Mouse (Mus musculus): ENCODE results near the gene Hexdc. TPM values are rescaled to one million over a fixed set of nuclear protein-coding genes. Genes with fewer than 3 reads are reported as not detected.
A peak's percentile ranks its signal among the peaks of the same experiment; 100 is the strongest.

Gene Hexdc
- polyA plus RNA-seq, 1 experiment from 2014 or later, result 23.2 TPM

- H3K4me2 ChIP-seq (replicated peaks), result peak overlapping the region; percentile 50
- no peak overlapping the region for H3K4me3 ChIP-seq (replicated peaks; ENCODE audit: low read length)
- peak overlapping the region; percentile 98 for H3K27ac ChIP-seq
These were observed 31.4 kb downstream of the Hexdc start for GRCm38 (mm10) chr11:121235475-121236238.

DNA sequence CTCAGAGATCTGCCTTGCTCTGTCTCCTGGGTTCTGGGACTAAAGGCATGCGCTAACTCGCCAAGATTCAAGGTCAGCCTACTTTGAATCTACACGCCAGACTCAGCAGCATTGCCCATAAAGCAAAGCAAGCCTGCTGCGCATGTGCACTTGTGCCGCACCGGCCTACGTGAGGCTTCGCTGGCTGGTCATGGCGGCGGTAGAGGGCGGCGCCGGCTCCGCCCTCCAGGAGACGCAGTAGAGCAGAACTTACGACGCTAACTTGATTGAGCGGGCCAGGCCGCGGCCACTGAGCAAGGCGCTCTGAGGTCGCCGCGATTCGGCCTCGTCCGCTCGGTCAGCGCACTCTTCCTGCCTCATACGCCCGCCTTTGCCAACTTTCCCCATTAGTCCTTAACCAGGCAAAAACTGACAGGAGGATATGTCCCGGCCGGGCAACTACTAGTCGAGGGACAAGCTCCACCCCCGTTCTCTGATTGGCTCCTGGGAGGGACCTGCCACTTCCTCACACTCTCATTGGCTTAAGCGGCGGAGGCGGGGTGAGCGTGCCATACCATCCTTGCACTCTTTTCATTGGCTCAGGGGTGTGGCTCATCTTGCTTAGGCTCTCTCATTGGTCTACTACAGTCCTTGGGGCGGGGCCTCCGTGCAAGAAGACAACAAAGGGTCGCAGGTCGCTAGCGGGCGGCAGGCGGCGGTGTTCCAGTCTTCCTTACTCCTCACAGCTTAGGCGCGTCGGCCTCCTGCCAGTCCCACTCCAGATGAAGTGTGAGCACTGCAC, 32.5 kb downstream of the Hexdc start, which contains the start of gene Narf:
Narf (plus strand) TSS at position 690 of the 781 bp plus-strand sequence.
- peaks cover 35% of the 10 kb centered on the region for H3K4me1 ChIP-seq (replicated peaks; ENCODE audit: control insufficient read depth, insufficient read depth, low read length)
- H3K27me3 ChIP-seq (ENCODE audit: control insufficient read depth, insufficient read depth, low read length), result no peaks in the 10 kb centered on the region
- peak within 1 kb of the TSS; percentile 80 for H3K9ac ChIP-seq
- under 1% methylated on average over 50 of the region's 50 CpGs for WGBS
- H3K9me3 ChIP-seq (ENCODE audit: control insufficient read depth, low read length), result no peaks in the 10 kb centered on the region
- ATAC-seq (ENCODE audit: low FRiP score), result peak; percentile 99
- peak within 1 kb of the TSS; percentile 73 for H3K4me2 ChIP-seq (replicated peaks)
- peak; percentile 96 for DNase-seq (ENCODE audit: low spot score)
- H3K36me3 ChIP-seq (replicated peaks; ENCODE audit: control insufficient read depth, insufficient read depth), result peaks cover 31% of the 10 kb centered on the region
- peak within 1 kb of the TSS; percentile 65 for H3K4me3 ChIP-seq (replicated peaks; ENCODE audit: low read length)
- peak within 1 kb of the TSS; percentile 98 for H3K27ac ChIP-seq

More at GRCm38 (mm10) chr11:121235475-121236238, 31.4 kb downstream of the Hexdc start:
- DNase-seq (ENCODE audit: low spot score), result no peak
- no peaks in the 10 kb centered on the region for H3K27me3 ChIP-seq (ENCODE audit: control insufficient read depth, insufficient read depth, low read length)
- no peaks in the 10 kb centered on the region for H3K9me3 ChIP-seq (ENCODE audit: control insufficient read depth, low read length)
- WGBS, result 26% methylated on average over 9 of the region's 9 CpGs
- peak overlapping the region; percentile 63; the same call in 1 of the 2 replicates for H3K9ac ChIP-seq
- H3K36me3 ChIP-seq (replicated peaks; ENCODE audit: control insufficient read depth, insufficient read depth), result peaks cover 20% of the 10 kb centered on the region
- ATAC-seq (ENCODE audit: low FRiP score), result no peak
- peaks cover 29% of the 10 kb centered on the region for H3K4me1 ChIP-seq (replicated peaks; ENCODE audit: control insufficient read depth, insufficient read depth, low read length)

DNA sequence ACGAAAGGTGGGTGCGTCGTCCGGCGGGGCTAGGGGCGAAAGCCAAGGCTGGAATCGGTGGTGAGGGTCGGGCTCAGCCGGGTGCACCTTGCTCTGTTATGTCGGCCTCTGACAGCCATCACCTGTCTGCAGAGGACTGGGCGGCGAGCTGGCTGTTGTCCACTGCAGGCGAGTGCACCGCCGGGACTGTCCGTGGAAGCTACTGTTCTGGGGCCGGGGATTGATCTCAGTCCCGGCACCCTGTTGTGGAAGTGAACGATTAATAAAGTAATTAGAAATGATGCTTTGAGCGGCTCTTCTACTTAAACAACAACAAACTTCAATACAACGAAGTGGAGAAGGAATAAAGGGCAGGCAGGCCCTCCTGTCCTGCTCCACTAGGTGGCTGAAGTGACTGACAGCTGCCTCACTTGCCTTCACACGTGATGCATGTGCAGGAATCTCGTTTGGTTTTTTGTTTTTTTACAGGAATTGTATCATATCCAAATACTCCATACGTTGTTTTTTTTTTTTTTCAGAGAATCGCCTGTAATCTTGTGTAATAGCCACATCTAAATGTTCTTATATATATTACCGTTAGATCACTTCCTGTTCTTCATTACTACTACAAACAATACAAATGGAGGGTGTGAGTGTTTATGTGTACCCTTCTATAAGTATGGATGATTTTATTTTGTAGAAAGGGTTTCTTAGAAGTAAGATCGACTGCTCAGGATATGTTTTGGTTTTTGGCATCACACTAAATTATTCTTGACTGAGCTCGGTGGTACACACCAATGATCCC, 33.3 kb downstream of the Hexdc start:
- WGBS, result 3% methylated on average over 28 of the region's 28 CpGs
- H3K4me2 ChIP-seq (replicated peaks), result peak overlapping the region; percentile 73
- H3K36me3 ChIP-seq (replicated peaks; ENCODE audit: control insufficient read depth, insufficient read depth), result peaks cover 39% of the 10 kb centered on the region
- DNase-seq (ENCODE audit: low spot score) (peak; percentile 57), ATAC-seq (ENCODE audit: low FRiP score) (no peak; the same call in 1 of the 2 replicates)
- H3K4me3 ChIP-seq (replicated peaks; ENCODE audit: low read length), result peak overlapping the region; percentile 65
- no peaks in the 10 kb centered on the region for H3K9me3 ChIP-seq (ENCODE audit: control insufficient read depth, low read length)
- peaks cover 35% of the 10 kb centered on the region for H3K4me1 ChIP-seq (replicated peaks; ENCODE audit: control insufficient read depth, insufficient read depth, low read length)
- peak overlapping the region; percentile 98 for H3K27ac ChIP-seq
- peak overlapping the region; percentile 80 for H3K9ac ChIP-seq
- no peaks in the 10 kb centered on the region for H3K27me3 ChIP-seq (ENCODE audit: control insufficient read depth, insufficient read depth, low read length)

DNA sequence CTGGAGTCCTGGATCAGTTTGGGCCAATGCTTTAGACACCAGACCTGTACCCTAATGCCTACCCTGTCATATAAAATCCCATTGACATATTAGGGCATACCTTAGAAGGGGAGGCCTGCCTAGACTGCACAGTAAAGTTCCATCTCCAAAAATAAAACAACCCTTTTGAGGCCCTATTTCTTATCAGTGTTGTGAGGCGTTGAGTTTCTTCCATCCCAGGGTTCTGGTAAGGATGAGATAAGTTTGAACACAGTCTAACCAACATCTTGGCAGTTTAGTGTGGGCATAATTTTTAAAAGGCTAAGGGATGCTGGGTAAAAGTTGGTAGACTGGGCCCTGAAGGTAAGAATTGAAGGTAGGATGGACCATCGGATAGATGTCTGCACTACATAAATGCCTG, 35.4 kb downstream of the Hexdc start:
- Histone ChIP-seq H3K27me3 (ENCODE audit: control insufficient read depth, insufficient read depth, low read length) (no peaks in the 10 kb centered on the region), H3K27ac (no peak overlapping the region), H3K4me3 (replicated peaks; ENCODE audit: low read length) (no peak overlapping the region), H3K36me3 (replicated peaks; ENCODE audit: control insufficient read depth, insufficient read depth) (peaks cover 60% of the 10 kb centered on the region), H3K4me2 (replicated peaks) (peak overlapping the region; percentile 19), H3K4me1 (replicated peaks; ENCODE audit: control insufficient read depth, insufficient read depth, low read length) (peaks cover 35% of the 10 kb centered on the region), H3K9ac (no peak overlapping the region), H3K9me3 (ENCODE audit: control insufficient read depth, low read length) (no peaks in the 10 kb centered on the region)
- ATAC-seq (ENCODE audit: low FRiP score), result no peak
- DNase-seq (ENCODE audit: low spot score), result no peak
- 100% methylated on average over 2 of the region's 2 CpGs for WGBS

DNA sequence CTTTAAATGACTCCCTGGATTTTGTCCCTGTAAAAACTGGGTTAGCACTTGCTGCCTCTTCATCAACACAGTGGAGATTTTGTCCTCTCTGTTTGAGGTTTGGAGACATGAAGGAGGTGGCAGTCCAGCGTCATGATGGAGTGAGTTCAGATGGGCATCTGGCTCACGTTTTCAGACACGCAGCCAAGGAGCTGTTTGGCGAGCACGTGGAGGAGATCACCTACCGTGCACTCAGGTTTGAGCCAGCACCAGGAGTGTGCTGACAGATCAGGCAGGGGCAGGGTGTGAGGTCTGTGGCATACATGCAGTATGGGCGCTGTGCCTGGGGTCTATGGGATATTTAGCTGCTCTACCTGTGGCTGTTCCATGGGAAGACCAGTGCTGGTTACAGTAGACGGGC, 46.0 kb downstream of the Hexdc start:
- H3K27me3 ChIP-seq (ENCODE audit: control insufficient read depth, insufficient read depth, low read length), result no peaks in the 10 kb centered on the region
- no peaks in the 10 kb centered on the region for H3K4me1 ChIP-seq (replicated peaks; ENCODE audit: control insufficient read depth, insufficient read depth, low read length)
- WGBS, result 89% methylated on average over 8 of the region's 8 CpGs
- peaks cover 98% of the 10 kb centered on the region for H3K36me3 ChIP-seq (replicated peaks; ENCODE audit: control insufficient read depth, insufficient read depth)
- ATAC-seq (ENCODE audit: low FRiP score) (no peak), DNase-seq (ENCODE audit: low spot score) (no peak)
- no peaks in the 10 kb centered on the region for H3K9me3 ChIP-seq (ENCODE audit: control insufficient read depth, low read length)
- H3K4me3 ChIP-seq (replicated peaks; ENCODE audit: low read length), result no peak overlapping the region
- no peak overlapping the region for H3K9ac ChIP-seq
- no peak overlapping the region for H3K4me2 ChIP-seq (replicated peaks)
- H3K27ac ChIP-seq, result no peak overlapping the region

DNA sequence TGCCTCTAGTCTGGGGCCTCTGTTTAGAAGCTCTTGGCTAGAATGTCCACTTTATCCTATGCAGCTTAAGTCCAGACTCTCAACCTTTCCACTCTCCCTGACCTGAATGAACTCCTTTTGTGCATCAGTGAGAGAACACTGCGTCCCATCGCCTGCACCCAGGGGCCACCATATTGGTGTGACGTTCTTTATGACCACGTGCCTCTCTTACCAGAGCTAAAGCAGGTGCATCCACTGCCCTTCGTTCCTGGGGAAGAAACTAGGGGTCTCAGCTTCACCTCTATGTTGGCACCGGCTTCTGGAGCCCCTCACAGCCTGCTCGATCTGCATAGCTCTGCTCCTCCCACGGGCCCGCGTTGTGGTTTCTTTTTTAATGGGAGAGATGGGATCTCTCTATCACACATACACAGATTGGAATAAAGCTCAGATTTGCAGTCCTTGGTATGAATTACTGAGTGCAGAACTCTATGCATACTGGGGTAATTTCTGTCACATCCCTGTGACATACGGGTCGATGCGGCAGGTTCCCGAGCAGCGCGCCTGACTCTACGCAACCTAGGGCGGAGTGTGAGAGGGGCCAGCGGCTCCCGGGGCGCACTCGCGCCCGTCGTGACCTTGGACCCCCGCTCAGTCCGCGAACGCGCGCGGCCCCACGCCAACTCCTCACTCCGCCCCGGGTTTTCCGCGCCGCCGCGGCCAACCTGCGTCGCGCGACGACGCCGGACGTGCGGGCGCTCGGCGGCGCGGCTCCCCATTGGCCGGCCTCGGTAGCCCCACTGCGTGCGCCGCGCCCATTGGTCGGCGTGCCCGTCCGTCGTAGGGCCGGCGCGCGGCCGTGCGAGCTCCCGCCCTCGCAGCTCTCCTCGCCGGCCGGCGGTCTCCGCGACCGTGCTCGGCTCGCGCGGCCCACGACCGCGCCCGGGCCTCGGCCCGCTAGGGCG, 55.2 kb downstream of the Hexdc start, which contains the start of gene Foxk2:
Foxk2 (plus strand) TSS at position 831 of the 941 bp plus-strand sequence.
- H3K9ac ChIP-seq, result peak within 1 kb of the TSS; percentile 98
- H3K4me3 ChIP-seq (replicated peaks; ENCODE audit: low read length), result peak within 1 kb of the TSS; percentile 99
- peak within 1 kb of the TSS; percentile 96 for H3K27ac ChIP-seq
- H3K9me3 ChIP-seq (ENCODE audit: control insufficient read depth, low read length), result no peaks in the 10 kb centered on the region
- ATAC-seq (ENCODE audit: low FRiP score) (peak; percentile 97), DNase-seq (ENCODE audit: low spot score) (peak; percentile 96)
- peak within 1 kb of the TSS; percentile 75 for H3K4me2 ChIP-seq (replicated peaks)
- peaks cover 27% of the 10 kb centered on the region for H3K4me1 ChIP-seq (replicated peaks; ENCODE audit: control insufficient read depth, insufficient read depth, low read length)
- peaks cover 50% of the 10 kb centered on the region for H3K36me3 ChIP-seq (replicated peaks; ENCODE audit: control insufficient read depth, insufficient read depth)
- under 1% methylated on average over 89 of the region's 91 CpGs for WGBS
- no peaks in the 10 kb centered on the region for H3K27me3 ChIP-seq (ENCODE audit: control insufficient read depth, insufficient read depth, low read length)

DNA sequence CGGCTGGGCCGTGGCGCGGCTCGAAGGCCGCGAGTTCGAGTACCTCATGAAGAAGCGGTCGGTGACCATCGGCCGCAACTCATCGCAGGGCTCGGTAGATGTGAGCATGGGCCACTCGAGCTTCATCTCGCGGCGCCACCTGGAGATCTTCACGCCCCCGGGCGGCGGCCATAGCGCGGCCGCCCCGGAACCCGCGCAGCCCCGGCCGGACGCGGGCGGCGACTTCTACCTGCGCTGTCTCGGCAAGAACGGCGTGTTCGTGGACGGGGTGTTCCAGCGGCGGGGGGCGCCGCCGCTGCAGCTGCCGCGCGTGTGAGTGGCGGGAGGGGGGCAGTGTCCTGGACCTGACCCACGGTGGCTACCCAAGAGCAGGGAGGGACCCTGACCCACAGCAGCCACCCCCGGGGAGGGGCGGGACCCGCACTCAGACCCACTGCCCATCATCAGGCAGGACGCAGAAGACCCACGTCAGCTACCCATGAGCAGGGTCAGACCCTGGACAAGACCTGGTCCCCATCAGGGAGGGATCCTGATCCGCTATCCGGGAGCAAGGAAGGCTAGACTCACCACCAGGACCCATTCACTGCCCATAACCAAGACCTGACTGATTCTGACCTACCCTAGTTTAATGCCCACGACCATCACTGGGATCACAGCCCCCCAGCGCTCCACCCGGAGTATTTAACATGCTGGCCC, 56.1 kb downstream of the Hexdc start:
- Histone ChIP-seq H3K27ac (peak overlapping the region; percentile 96), H3K9me3 (ENCODE audit: control insufficient read depth, low read length) (no peaks in the 10 kb centered on the region), H3K4me1 (replicated peaks; ENCODE audit: control insufficient read depth, insufficient read depth, low read length) (peaks cover 27% of the 10 kb centered on the region), H3K36me3 (replicated peaks; ENCODE audit: control insufficient read depth, insufficient read depth) (peaks cover 44% of the 10 kb centered on the region), H3K9ac (peak overlapping the region; percentile 98), H3K4me3 (replicated peaks; ENCODE audit: low read length) (peak overlapping the region; percentile 99), H3K4me2 (replicated peaks) (peak overlapping the region; percentile 75), H3K27me3 (ENCODE audit: control insufficient read depth, insufficient read depth, low read length) (no peaks in the 10 kb centered on the region)
- ATAC-seq (ENCODE audit: low FRiP score) (peak; percentile 10; the same call in 1 of the 2 replicates), DNase-seq (ENCODE audit: low spot score) (no peak)
- WGBS, result under 1% methylated on average over 42 of the region's 60 CpGs

- peak overlapping the region; percentile 99 for H3K4me3 ChIP-seq (replicated peaks; ENCODE audit: low read length)
- H3K36me3 ChIP-seq (replicated peaks; ENCODE audit: control insufficient read depth, insufficient read depth), result peaks cover 37% of the 10 kb centered on the region
- H3K9ac ChIP-seq, result peak overlapping the region; percentile 98
- 54% methylated on average over 2 of the region's 2 CpGs for WGBS
- no peaks in the 10 kb centered on the region for H3K9me3 ChIP-seq (ENCODE audit: control insufficient read depth, low read length)
- H3K27me3 ChIP-seq (ENCODE audit: control insufficient read depth, insufficient read depth, low read length), result no peaks in the 10 kb centered on the region
- H3K4me1 ChIP-seq (replicated peaks; ENCODE audit: control insufficient read depth, insufficient read depth, low read length), result peaks cover 27% of the 10 kb centered on the region
- H3K27ac ChIP-seq, result no peak overlapping the region
- no peak for DNase-seq (ENCODE audit: low spot score)
- peak overlapping the region; percentile 75 for H3K4me2 ChIP-seq (replicated peaks)
- ATAC-seq (ENCODE audit: low FRiP score), result no peak
These were observed 56.8 kb downstream of the Hexdc start for GRCm38 (mm10) chr11:121261074-121261473.
